8 mouse cellular contexts compared by ENCODE assay signal in the genomic region with DNA sequence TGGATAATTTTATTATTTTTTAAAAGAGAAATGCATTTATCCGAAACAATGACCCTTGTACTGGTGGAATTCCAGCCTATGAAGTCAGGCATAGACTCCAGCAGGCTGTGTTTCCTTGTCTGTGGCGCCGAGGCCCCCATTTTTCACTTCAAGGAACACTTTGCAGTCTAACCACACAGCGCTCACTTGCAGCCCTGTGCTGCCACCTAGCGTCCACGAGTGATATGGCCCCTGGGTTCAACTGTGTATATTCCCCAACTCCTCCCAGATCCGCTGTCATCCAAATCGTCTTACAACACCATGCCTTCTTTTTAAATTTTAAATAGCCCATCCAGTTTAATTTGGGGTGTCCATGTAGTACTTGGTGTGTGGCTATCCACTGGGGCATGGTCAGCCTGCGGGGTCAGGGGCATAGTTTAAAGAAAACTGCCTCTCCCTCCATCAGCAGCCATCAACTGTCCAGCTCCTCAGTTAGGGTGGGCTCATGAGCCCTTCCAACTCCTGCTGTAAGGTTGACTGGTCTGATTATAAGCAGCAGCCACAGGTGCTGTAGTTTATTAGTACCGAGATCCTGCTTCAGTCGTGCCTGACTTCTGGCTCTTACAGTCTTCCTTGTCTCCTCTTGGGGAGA. TPM values are rescaled to one million over a fixed set of nuclear protein-coding genes. Genes with fewer than 3 reads are reported as not detected.
DNase-seq lines count a peak whose midpoint lies in the region; ATAC-seq and TF ChIP-seq lines count a peak whose summit lies in the region.

No protein-coding gene starts in this region.

- ATAC-seq in erythroblast, adult 5-6 weeks (replicated peaks; ENCODE audit: low FRiP score, poor library complexity, severe bottlenecking), result peak; percentile 78
- peak; percentile 43; the same call in 1 of the 2 replicates for ATAC-seq in heart, embryonic 12.5 days (ENCODE audit: insufficient number of reproducible peaks, low FRiP score)
- peak; percentile 86 for ATAC-seq in kidney, embryonic 16.5 days (ENCODE audit: low FRiP score, low TSS enrichment)

- 10% methylated on average over 11 of the region's 11 CpGs for WGBS in heart, embryonic 12.5 days
- WGBS in kidney, embryonic 16.5 days, result 11% methylated on average over 11 of the region's 11 CpGs

- no peak overlapping the region for H3K27ac ChIP-seq in heart, embryonic 12.5 days (ENCODE audit: poor library complexity, severe bottlenecking)
- H3K27ac ChIP-seq in kidney, embryonic 16.5 days (ENCODE audit: low read length), result no peak overlapping the region

- peak; percentile 89 for DNase-seq in brain, adult 2 months (ENCODE audit: low read depth, low spot score)
- peak; percentile 85 for DNase-seq in liver
- peak; percentile 74 to 81 for DNase-seq in monocyte, adult 2 months (ENCODE audit: low read depth in 1 of 2, low spot score in 2 of 2)
- DNase-seq in spleen, postnatal 36 days (ENCODE audit: low spot score in 2 of 2), result peak; percentile 80 to 85

- H3K79me2 ChIP-seq in C2C12 (ENCODE audit: control insufficient read depth, insufficient read depth), result no peaks in the 10 kb centered on the region

- no peaks in the 10 kb centered on the region for H3K4me1 ChIP-seq in heart, embryonic 12.5 days (replicated peaks)
- H3K4me1 ChIP-seq in kidney, embryonic 16.5 days (ENCODE audit: insufficient read depth, low read length), result no peaks in the 10 kb centered on the region

- H3K9me3 ChIP-seq in heart, embryonic 12.5 days (replicated peaks), result no peaks in the 10 kb centered on the region
- no peaks in the 10 kb centered on the region for H3K9me3 ChIP-seq in kidney, embryonic 16.5 days (ENCODE audit: low read length)

- no peak overlapping the region for H3ac ChIP-seq in C2C12 (ENCODE audit: control insufficient read depth, insufficient read length, low read depth)

- H3K27me3 ChIP-seq in C2C12 (ENCODE audit: control insufficient read depth, insufficient read depth, insufficient read length), result no peaks in the 10 kb centered on the region
- no peaks in the 10 kb centered on the region for H3K27me3 ChIP-seq in heart, embryonic 12.5 days (replicated peaks)
- no peaks in the 10 kb centered on the region for H3K27me3 ChIP-seq in kidney, embryonic 16.5 days (ENCODE audit: insufficient read depth, low read length)

- H3K9ac ChIP-seq in heart, embryonic 12.5 days, result no peak overlapping the region
- H3K9ac ChIP-seq in kidney, embryonic 16.5 days (replicated peaks; ENCODE audit: low read length), result no peak overlapping the region; the same call in 1 of the 2 replicates

- peak; percentile 92 for TF ChIP-seq CTCF in C2C12 (IDR thresholded peaks at IDR 0.05; ENCODE audit: control insufficient read depth, insufficient read depth, insufficient read length)

- H3K79me3 ChIP-seq in C2C12 (ENCODE audit: low read depth), result no peaks in the 10 kb centered on the region

- no peaks in the 10 kb centered on the region for H3K36me3 ChIP-seq in C2C12 (ENCODE audit: control insufficient read depth, insufficient read depth)
- H3K36me3 ChIP-seq in heart, embryonic 12.5 days, result no peaks in the 10 kb centered on the region
- H3K36me3 ChIP-seq in kidney, embryonic 16.5 days (ENCODE audit: insufficient read depth, low read length), result no peaks in the 10 kb centered on the region

- no peak overlapping the region for H3K4me2 ChIP-seq in heart, embryonic 12.5 days
- no peak overlapping the region for H3K4me2 ChIP-seq in kidney, embryonic 16.5 days (replicated peaks; ENCODE audit: low read depth, low read length)

- no peak overlapping the region for H3K4me3 ChIP-seq in C2C12 (ENCODE audit: insufficient read depth, poor library complexity, severe bottlenecking)
- no peak overlapping the region for H3K4me3 ChIP-seq in heart, embryonic 12.5 days
- H3K4me3 ChIP-seq in kidney, embryonic 16.5 days (ENCODE audit: low read length), result no peak overlapping the region

TF ChIP-seq in C2C12, 6 proteins besides CTCF, POLR2A, EP300 and RAD21:
- TF ChIP-seq FOSL1 (IDR thresholded peaks at IDR 0.05; ENCODE audit: insufficient read depth, low read length, poor library complexity, severe bottlenecking) (no peak), MYOD1 (IDR thresholded peaks at IDR 0.05; ENCODE audit: control insufficient read depth, insufficient read length, low read depth) (no peak), MAX (IDR thresholded peaks at IDR 0.05) (no peak), MYOG (IDR thresholded peaks at IDR 0.05; ENCODE audit: control insufficient read depth, extremely low read depth, insufficient read length) (no peak), CEBPB (IDR thresholded peaks at IDR 0.05; ENCODE audit: low read depth) (no peak), USF1 (IDR thresholded peaks at IDR 0.05; ENCODE audit: low read depth) (no peak)
TF ChIP-seq in C2C12: peak in this region for 0.

RNA-seq across cellular contexts. Expression of a gene that starts 22.7 kb away (rescaled TPM):
- polyA plus RNA-seq in C2C12 (2012; fragmentation: generic; extraction: Trizol), result not detected
- total RNA-seq in erythroblast, adult 5-6 weeks (2015; ENCODE audit: low replicate concordance), result 24.2 and 34.1 TPM in 2 replicates
- total RNA-seq in erythroblast, adult 5-6 weeks (2017; ENCODE audit: low replicate concordance), result 19.7 and 26.8 TPM in 2 replicates
- 2.4 and 3.5 TPM in 2 replicates for polyA plus RNA-seq in heart, embryonic 12.5 days (2016; fragmentation: Nextera tagmentation; extraction: Ambion mirVana)
- polyA plus RNA-seq in kidney, embryonic 16.5 days (2015; fragmentation: Nextera tagmentation; extraction: Ambion mirVana), result 4.2 and 5.2 TPM in 2 replicates

RNA-seq across cellular contexts. Expression of a gene that starts 56.9 kb away (rescaled TPM):
- not detected for polyA plus RNA-seq in C2C12 (2012; fragmentation: generic; extraction: Trizol)
- total RNA-seq in erythroblast, adult 5-6 weeks (2015; ENCODE audit: low replicate concordance), result 22.9 and 30.5 TPM in 2 replicates
- 38.3 and 38.8 TPM in 2 replicates for total RNA-seq in erythroblast, adult 5-6 weeks (2017; ENCODE audit: low replicate concordance)
- polyA plus RNA-seq in heart, embryonic 12.5 days (2016; fragmentation: Nextera tagmentation; extraction: Ambion mirVana), result 1.6 and 1.7 TPM in 2 replicates
- polyA plus RNA-seq in kidney, embryonic 16.5 days (2015; fragmentation: Nextera tagmentation; extraction: Ambion mirVana), result 1.4 and 2.0 TPM in 2 replicates
